Mouse (Mus musculus) midbrain, embryonic 10.5 days (tissue): ENCODE results near the gene Rtraf. TPM values are rescaled to one million over a fixed set of nuclear protein-coding genes. Genes with fewer than 3 reads are reported as not detected.

ENCODE experiments used
- DNase-seq: peaks from one replicate; pipeline ENCODE4 v3.0.0-alpha.2; 2017; ENCODE audit warnings: low spot score
- H3K27ac ChIP-seq: fragments of 300-500 bp; sonication (generic); replicated peaks from 2 replicates; pipeline ENCODE4 v1.5.1; 2016; ENCODE audit warnings: mild to moderate bottlenecking
- H3K27me3 ChIP-seq: fragments of 300-500 bp; sonication (generic); 2 replicates; pipeline ENCODE4 v1.6.1; 2016; ENCODE audit warnings: low read depth, mild to moderate bottlenecking; ENCODE audit not compliant: poor library complexity, severe bottlenecking
- H3K36me3 ChIP-seq: fragments of 300-500 bp; sonication (generic); 2 replicates; pipeline ENCODE4 v1.6.1; 2016; ENCODE audit warnings: mild to moderate bottlenecking, moderate library complexity
- H3K4me1 ChIP-seq: fragments of 300-500 bp; sonication (generic); 2 replicates; pipeline ENCODE4 v1.6.1; 2016
- H3K4me3 ChIP-seq: fragments of 300-500 bp; sonication (generic); 2 replicates; pipeline ENCODE4 v1.5.1; 2016; ENCODE audit warnings: mild to moderate bottlenecking, moderate library complexity
- H3K9me3 ChIP-seq: fragments of 300-500 bp; sonication (generic); replicated peaks from 2 replicates; pipeline ENCODE4 v1.6.1; 2016; ENCODE audit warnings: mild to moderate bottlenecking
- WGBS: fragments of 180-500 bp; shearing (Covaris S2); methylation state at CpG from one replicate; pipeline ENCODE4 v1.1.7; 2016; 5-methylcytosine and 5-hydroxymethylcytosine counted together
- polyA plus RNA-seq: library from polyadenylated mRNA; unstranded; fragments of >200 nt; fragmentation: Nextera tagmentation; extraction: Ambion mirVana; gene quantifications from 2 replicates; pipeline ENCODE4 v1.2.1, GENCODE M21; 2016

The Rtraf gene
- polyA plus RNA-seq, 1 experiment from 2014 or later = 237 TPM

DNA sequence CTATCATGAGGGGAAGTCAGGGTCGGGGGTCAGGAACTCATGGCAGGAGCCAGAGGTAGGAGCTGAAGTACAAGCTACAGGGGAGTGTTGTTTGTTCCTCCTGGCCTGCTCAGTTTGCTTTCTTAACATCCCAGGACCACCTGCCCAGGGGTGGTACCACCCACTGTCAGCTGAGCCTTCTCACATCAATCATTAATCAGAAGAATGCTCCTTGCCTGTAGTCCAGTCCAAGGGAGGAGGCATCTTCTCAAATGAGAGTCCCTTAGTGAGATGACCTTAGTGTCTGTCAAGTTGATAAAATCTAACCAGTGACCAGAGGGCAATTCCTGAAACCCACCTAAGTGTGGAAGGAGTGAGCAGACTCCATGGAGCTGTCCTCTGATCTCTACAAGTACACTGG, 35.2 kb downstream of the Rtraf start:
- Histone ChIP-seq H3K36me3 (0 out of 2 replicates have a peak, but pooled peaks cover 4% of the 10 kb centered on the region), H3K9me3 (no peaks in the 10 kb centered on the region), H3K27me3 (no peaks in the 10 kb centered on the region), H3K4me3 (no peak overlapping the region), H3K4me1 (no peaks in the 10 kb centered on the region), H3K27ac (no peak overlapping the region)
- WGBS = 86% methylated on average over 1 of the region's 1 CpGs
- DNase-seq = no peak

DNA sequence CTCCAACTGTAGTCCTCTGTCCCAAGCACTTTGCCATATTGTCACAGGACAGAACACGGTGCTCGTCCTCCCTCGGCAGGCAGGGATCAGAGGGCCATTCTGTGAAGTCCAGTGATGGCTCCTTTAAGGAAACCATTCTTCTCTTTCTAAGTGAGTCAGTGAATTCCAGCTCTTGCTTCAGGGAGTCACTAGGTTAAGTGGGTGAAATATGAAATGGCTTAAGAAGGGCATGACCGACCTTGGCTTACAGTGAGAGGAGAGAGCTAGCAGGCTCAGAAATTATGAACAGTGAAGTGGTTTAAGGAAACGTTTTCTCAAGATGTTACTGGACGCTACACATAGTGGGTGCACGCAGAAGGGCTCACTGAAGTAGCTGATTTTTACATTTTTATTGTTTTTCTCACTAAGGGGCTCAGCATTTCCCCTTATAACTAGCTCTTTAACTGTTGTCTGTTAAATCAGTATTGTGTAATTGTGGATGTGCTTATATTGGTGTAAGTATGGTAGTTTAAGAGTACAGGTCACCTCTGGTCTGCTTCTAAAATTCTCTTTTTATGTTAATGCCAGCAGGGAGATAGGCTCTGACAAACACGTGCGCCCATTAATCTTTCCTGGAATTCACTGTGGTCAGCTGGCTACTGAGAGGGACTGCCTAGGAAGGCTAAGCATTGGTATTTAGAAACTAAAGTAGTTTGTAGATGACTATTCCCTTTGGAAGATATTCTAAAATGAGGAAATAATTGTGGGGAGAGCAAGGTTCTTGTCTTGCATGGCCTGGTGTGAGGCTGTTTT, 37.6 kb downstream of the Rtraf start:
- no peak overlapping the region for H3K4me3 ChIP-seq
- no peaks in the 10 kb centered on the region for H3K4me1 ChIP-seq
- no peak overlapping the region for H3K27ac ChIP-seq
- no peaks in the 10 kb centered on the region for H3K9me3 ChIP-seq
- H3K27me3 ChIP-seq = no peaks in the 10 kb centered on the region
- no peak for DNase-seq
- H3K36me3 ChIP-seq = no peaks in the 10 kb centered on the region
- 87% methylated on average over 9 of the region's 9 CpGs for WGBS

DNA sequence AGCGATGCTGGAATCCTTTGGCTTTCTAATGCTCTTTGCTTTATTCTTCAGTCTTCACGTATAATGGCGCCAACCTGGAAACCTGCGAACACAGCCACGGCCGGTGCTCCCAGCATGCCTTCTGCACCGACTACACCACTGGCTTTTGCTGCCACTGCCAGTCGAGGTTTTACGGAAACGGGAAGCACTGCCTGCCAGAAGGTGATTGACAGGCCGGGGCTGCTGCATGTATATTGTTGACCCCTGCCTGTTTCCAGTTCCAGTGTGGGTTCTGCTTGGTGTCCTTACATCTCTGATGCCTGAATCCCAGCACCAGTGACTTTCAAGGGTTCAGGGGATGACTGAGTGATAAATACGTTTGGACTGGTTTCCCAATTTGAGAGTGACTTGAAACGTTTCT, 45.7 kb downstream of the Rtraf start:
- Histone ChIP-seq H3K36me3 (0 out of 2 replicates have a peak, but pooled peaks cover 3% of the 10 kb centered on the region), H3K27me3 (no peaks in the 10 kb centered on the region), H3K27ac (no peak overlapping the region), H3K4me1 (no peaks in the 10 kb centered on the region), H3K4me3 (no peak overlapping the region), H3K9me3 (no peaks in the 10 kb centered on the region)
- no peak for DNase-seq
- 91% methylated on average over 13 of the region's 13 CpGs for WGBS

DNA sequence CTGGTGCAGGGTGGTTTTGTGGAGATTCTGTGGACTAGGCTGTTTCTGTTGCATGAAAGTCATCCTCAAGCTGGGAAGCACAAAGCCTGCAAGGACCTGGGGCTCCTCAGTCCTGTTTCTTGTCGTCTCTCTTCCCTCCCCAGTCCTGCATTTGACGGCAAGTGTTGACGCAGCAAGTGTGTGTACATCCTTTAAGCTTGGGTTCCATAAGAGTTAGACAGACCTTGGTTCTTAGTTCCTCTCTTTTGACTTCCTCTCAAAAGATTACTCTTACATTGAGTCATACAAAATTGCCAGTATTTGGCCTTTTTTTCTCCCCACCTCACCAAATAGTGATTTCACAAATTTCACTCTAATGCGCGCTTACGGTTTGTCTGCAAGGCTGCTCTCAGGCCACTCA, 46.3 kb downstream of the Rtraf start:
- WGBS = 90% methylated on average over 6 of the region's 6 CpGs
- DNase-seq = no peak
- 0 out of 2 replicates have a peak, but pooled peaks cover 3% of the 10 kb centered on the region for H3K36me3 ChIP-seq

DNA sequence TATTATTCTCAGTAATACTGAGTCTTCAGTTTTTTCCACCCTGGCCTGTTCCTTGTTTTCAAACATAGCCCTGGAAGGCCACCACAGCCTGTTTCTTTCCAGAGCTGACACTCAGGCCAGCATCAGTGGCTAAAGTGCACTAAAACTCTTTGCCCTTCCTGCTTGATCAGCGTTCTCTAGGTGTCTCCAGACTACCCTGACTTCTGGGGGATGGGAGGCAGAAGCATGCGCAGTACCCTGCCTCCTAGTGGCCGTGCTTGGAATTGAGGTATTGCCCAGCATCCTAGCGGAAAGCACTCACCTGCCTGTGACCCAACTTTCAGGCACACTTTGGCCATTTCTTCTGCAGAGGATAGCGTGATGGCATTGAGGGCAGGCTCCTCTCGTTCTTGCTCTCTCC, 46.7 kb downstream of the Rtraf start:
- Histone ChIP-seq H3K27me3 (no peaks in the 10 kb centered on the region), H3K36me3 (0 out of 2 replicates have a peak, but pooled peaks cover 3% of the 10 kb centered on the region), H3K4me3 (no peak overlapping the region), H3K27ac (no peak overlapping the region), H3K4me1 (no peaks in the 10 kb centered on the region), H3K9me3 (no peaks in the 10 kb centered on the region)
- 40% methylated on average over 6 of the region's 6 CpGs for WGBS
- peak; percentile 43 for DNase-seq

More for the DNA sequence above, 46.3 kb downstream of the Rtraf start:
- Histone ChIP-seq H3K27ac (no peak overlapping the region), H3K27me3 (no peaks in the 10 kb centered on the region), H3K4me3 (no peak overlapping the region), H3K9me3 (no peaks in the 10 kb centered on the region), H3K4me1 (no peaks in the 10 kb centered on the region)

DNA sequence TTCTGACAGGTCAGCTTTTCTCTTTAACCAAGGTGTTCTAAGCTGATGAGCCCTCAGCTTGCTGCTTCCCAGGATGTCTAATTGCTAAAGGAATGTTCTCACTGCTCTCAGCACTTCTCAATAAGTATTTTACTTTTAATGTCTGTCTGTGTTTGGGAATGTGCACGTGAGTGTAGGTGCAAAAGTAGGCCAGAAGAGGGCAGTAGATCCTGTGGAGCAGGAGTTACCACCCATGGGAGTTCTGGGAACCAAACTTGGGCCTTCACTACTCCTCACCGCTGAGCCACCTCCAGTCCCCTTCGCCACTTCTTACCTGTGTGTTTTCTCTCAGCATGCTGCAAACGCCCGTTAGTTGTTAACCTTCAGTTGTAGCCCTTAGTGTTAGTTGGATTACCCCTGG, 47.4 kb downstream of the Rtraf start:
- 95% methylated on average over 5 of the region's 5 CpGs for WGBS
- no peak overlapping the region for H3K4me3 ChIP-seq

DNA sequence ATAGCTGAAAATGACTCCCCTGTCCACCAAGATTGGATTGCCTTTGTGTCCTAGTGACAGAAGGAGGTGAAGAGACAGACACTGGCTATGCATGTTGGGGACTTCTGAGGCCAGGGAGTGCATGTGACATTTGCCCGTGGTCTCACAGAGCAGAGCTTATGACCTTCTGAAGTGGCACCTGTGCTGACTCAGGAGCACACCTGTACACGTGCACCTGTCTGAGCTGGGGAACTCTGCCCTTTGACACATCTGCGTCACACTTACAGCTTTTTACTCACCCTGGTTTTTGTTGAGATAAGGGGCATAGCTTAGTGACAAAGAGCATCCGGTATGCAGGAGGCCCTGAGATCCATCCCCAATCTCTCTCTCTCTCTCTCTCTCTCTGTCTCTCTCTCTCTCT, 48.1 kb downstream of the Rtraf start:
- no peak for DNase-seq
- Histone ChIP-seq H3K36me3 (0 out of 2 replicates have a peak, but pooled peaks cover 3% of the 10 kb centered on the region), H3K27ac (no peak overlapping the region), H3K9me3 (no peaks in the 10 kb centered on the region), H3K4me3 (no peak overlapping the region), H3K27me3 (no peaks in the 10 kb centered on the region), H3K4me1 (peaks cover 8% of the 10 kb centered on the region)
- 93% methylated on average over 4 of the region's 4 CpGs for WGBS

More for the DNA sequence above, 47.4 kb downstream of the Rtraf start:
- H3K9me3 ChIP-seq = no peaks in the 10 kb centered on the region
- 0 out of 2 replicates have a peak, but pooled peaks cover 3% of the 10 kb centered on the region for H3K36me3 ChIP-seq
- H3K27ac ChIP-seq = no peak overlapping the region
- peaks cover under 1% of the 10 kb centered on the region; the same call in 1 of the 2 replicates for H3K4me1 ChIP-seq
- no peak for DNase-seq
- H3K27me3 ChIP-seq = no peaks in the 10 kb centered on the region

DNA sequence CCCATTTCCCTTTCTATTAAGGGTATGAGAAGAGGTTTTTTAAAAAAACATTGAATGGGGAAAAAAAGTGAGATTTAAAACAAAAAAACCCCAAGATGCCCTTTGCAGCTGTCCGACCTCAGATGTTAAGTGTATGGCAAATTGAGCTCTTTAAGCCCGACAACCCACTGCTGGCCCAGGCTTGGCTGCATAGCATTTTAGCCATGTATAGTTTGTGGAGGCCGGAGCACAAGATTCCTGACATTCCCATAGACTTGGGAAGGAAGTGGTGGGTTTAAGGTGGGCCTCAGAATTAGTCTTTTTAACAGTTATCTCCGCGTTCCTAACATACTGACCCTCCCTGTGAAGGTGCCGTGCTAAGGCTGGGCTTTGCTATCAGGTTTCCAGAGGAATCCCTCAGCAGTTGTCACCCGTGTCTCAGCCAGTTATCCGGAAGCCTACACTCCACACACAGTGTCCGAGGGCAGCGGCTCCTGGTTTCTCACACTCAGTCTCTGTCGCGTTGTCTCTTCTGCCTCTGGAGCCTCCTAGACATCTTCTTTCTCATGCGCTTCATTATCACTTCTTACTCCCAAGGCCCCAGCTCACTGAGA, 49.5 kb downstream of the Rtraf start:
- H3K9me3 ChIP-seq = no peaks in the 10 kb centered on the region
- peaks cover 21% of the 10 kb centered on the region for H3K4me1 ChIP-seq
- WGBS = 79% methylated on average over 13 of the region's 13 CpGs
- no peak overlapping the region for H3K4me3 ChIP-seq
- no peak overlapping the region for H3K27ac ChIP-seq
- no peak for DNase-seq
- 0 out of 2 replicates have a peak, but pooled peaks cover 3% of the 10 kb centered on the region for H3K36me3 ChIP-seq
- H3K27me3 ChIP-seq = no peaks in the 10 kb centered on the region

DNA sequence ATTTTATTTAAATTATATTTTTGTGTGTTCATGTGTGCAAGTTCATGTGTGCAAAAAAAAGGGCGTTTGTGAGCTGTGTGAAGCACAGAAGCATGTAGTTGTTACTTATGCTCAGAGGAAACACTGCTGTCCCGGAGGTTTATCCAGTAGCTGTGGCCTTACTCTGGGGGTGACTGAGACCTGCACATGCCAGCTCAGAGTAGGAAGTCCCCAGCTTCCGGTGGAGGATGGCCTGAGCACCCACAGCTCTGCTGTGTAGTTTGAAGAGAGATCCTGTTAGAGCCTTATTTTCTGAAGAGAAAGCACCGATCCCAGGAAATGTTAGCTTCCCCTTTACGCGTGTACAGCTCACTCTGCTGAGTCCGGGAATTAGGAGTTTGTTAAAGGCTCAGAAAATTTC, 52.5 kb downstream of the Rtraf start:
- Histone ChIP-seq H3K27ac (no peak overlapping the region), H3K4me1 (peaks cover 48% of the 10 kb centered on the region), H3K9me3 (no peaks in the 10 kb centered on the region), H3K27me3 (no peaks in the 10 kb centered on the region), H3K36me3 (peaks cover 6% of the 10 kb centered on the region; the same call in 1 of the 2 replicates), H3K4me3 (no peak overlapping the region)
- no peak for DNase-seq
- 85% methylated on average over 7 of the region's 7 CpGs for WGBS

DNA sequence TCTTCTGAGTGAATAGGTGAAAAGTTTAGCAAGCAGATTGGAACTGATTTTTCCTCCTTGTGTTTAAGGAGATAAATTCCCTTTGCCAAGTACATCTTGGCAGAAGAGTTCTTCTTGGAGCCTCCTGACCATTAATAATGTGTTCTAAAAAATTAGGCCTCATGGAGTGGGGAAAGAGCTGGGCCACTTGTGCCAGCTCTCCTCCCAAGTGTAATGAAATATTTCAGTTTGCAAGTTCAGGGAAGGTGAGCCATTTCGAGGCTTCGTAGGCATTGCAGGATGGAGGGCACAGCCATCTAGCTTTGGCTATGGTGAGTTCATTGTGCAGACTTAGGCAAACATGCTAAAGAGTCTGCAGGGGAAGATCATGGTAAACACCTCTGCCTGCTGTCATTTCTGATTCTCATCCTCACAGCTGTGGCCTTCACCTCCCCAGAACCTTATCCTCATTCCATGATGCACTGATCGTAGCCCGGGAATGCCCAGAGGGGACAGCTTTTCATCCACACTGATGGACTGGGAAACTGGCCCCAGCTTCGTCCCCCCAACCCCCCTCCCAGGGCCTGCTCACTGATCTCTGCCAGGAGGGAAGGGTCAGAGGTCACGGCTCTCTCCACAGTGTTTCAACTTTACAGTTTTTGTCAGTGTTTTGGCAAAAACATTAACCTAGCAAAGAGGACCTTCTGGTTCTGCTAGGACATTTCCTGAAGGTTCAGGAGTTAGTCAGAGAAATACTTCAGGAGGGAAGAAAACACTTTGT, 54.0 kb downstream of the Rtraf start:
- Histone ChIP-seq H3K27ac (peak overlapping the region; percentile 46), H3K4me3 (no peak overlapping the region), H3K27me3 (no peaks in the 10 kb centered on the region), H3K4me1 (peaks cover 61% of the 10 kb centered on the region), H3K9me3 (no peaks in the 10 kb centered on the region), H3K36me3 (peaks cover 6% of the 10 kb centered on the region; the same call in 1 of the 2 replicates)
- WGBS = 35% methylated on average over 6 of the region's 6 CpGs
- peak; percentile 38 for DNase-seq

DNA sequence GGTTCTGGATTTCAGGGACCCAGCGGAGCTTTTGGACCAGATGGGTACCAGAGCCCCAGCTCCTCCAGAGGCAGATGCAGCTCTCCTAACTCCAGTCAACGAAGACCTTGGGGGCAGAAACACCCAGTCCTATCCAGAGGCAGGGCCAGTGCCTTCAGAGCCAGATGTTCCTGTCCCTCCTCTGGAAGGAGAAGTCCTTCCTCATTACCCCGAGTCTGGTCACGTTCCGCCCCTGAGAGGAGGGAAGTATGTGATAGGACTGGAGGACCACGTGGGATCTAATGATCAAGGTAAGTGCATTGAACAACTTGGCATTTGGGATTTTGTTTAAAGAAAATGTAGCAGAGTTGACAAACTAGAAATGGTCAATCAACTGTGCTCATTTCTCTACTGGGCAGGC, 55.0 kb downstream of the Rtraf start:
- Histone ChIP-seq H3K27me3 (no peaks in the 10 kb centered on the region), H3K4me1 (peaks cover 66% of the 10 kb centered on the region), H3K36me3 (peaks cover 6% of the 10 kb centered on the region; the same call in 1 of the 2 replicates), H3K27ac (peak overlapping the region; percentile 59), H3K9me3 (no peaks in the 10 kb centered on the region), H3K4me3 (no peak overlapping the region)
- 93% methylated on average over 6 of the region's 6 CpGs for WGBS
- no peak for DNase-seq

DNA sequence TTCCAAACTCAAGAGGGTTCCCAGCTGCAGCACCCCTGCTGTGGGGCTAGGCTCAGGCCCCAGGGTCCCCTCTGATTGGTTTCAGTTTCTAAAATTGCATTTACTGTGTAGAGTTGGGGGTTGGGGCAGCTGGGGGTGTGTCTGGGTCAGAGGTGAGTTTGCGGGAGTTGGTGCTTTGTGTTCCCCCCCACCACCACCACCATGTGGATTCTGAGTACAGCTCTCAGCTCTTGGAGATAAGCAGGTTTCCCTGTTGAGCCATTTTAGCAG, 57.3 kb downstream of the Rtraf start:
- Histone ChIP-seq H3K27ac (0 out of 2 replicates have a peak overlapping the region, but pooled peaks have one; percentile 35), H3K27me3 (no peaks in the 10 kb centered on the region), H3K4me3 (no peak overlapping the region), H3K4me1 (peaks cover 82% of the 10 kb centered on the region), H3K9me3 (no peaks in the 10 kb centered on the region), H3K36me3 (peaks cover 6% of the 10 kb centered on the region; the same call in 1 of the 2 replicates)
- no peak for DNase-seq
- WGBS = 22% methylated on average over 1 of the region's 1 CpGs
